Mouse (Mus musculus) hindbrain, embryonic 10.5 days (tissue): ENCODE measurements at regions not wholly inside any gene's neighbourhood (a gene's known extent, or its start where the extent isn't known, plus 50 kb on each side); places are given as distances from the start of the nearest gene placed in this dataset.

Source experiments
- DNase-seq: peaks from one replicate; pipeline ENCODE4 v3.0.0-alpha.2; 2017; ENCODE audit warnings: low spot score
- H3K27ac ChIP-seq: fragments of 300-500 bp; sonication (generic); 2 replicates; pipeline ENCODE4 v1.5.1; 2016; ENCODE audit warnings: mild to moderate bottlenecking, moderate library complexity
- H3K27me3 ChIP-seq: fragments of 300-500 bp; sonication (generic); 2 replicates; pipeline ENCODE4 v1.6.1; 2016; ENCODE audit warnings: mild to moderate bottlenecking; ENCODE audit not compliant: poor library complexity, insufficient read depth, severe bottlenecking
- H3K36me3 ChIP-seq: fragments of 300-500 bp; sonication (generic); 2 replicates; pipeline ENCODE4 v1.6.1; 2016; ENCODE audit warnings: mild to moderate bottlenecking, moderate library complexity
- H3K4me1 ChIP-seq: fragments of 300-500 bp; sonication (generic); replicated peaks from 2 replicates; pipeline ENCODE4 v1.6.1; 2016; ENCODE audit warnings: mild to moderate bottlenecking
- H3K4me3 ChIP-seq: fragments of 300-500 bp; sonication (generic); 2 replicates; pipeline ENCODE4 v1.5.1; 2016; ENCODE audit warnings: mild to moderate bottlenecking, moderate library complexity
- H3K9me3 ChIP-seq: fragments of 300-500 bp; sonication (generic); 2 replicates; pipeline ENCODE4 v1.6.1; 2016; ENCODE audit warnings: mild to moderate bottlenecking, moderate library complexity
- WGBS: fragments of 180-500 bp; shearing (Covaris S2); methylation state at CpG from one replicate; pipeline ENCODE4 v1.1.7; 2016; 5-methylcytosine and 5-hydroxymethylcytosine counted together
- microRNA counts: library from miRNA; unstranded; fragments of <30 nt; microRNA quantifications from one replicate; lab custom pipeline; 2017

- DNase-seq: no peak
- peaks cover 11% of the 10 kb centered on the region for H3K4me1 ChIP-seq
- 92% methylated on average over 1 of the region's 1 CpGs for WGBS
These were observed 60.0 kb upstream of the Fam216b start for GRCm38 (mm10) chr14:78148851-78149250.

GRCm38 (mm10) chr14:78143751-78144150, 54.9 kb upstream of the Fam216b start:
- no peaks in the 10 kb centered on the region for H3K36me3 ChIP-seq
- no peaks in the 10 kb centered on the region for H3K27me3 ChIP-seq
- no peak for DNase-seq
- H3K9me3 ChIP-seq: peaks cover 6% of the 10 kb centered on the region
- peaks cover 14% of the 10 kb centered on the region for H3K4me1 ChIP-seq
- no peak overlapping the region for H3K27ac ChIP-seq
- 21% methylated on average over 4 of the region's 4 CpGs for WGBS
- no peak overlapping the region for H3K4me3 ChIP-seq

More at GRCm38 (mm10) chr14:78148851-78149250, 60.0 kb upstream of the Fam216b start:
- no peak overlapping the region for H3K27ac ChIP-seq
- H3K4me3 ChIP-seq: no peak overlapping the region
- H3K9me3 ChIP-seq: peaks cover 6% of the 10 kb centered on the region
- no peaks in the 10 kb centered on the region for H3K27me3 ChIP-seq
- H3K36me3 ChIP-seq: no peaks in the 10 kb centered on the region

MicroRNAs encoded in the stretch of these regions (microRNA counts, 519-probe panel; counts per million panel counts)
- microRNA mmu-miR-1971 (lab: Ali Mortazavi, UCI): 1,255 counts per million, percentile 77 among the panel's probes with 10 or more counts
